Mouse (Mus musculus) central nervous system, embryonic 14 days (tissue): ENCODE data around the gene Edar. TPM values are rescaled to one million over a fixed set of nuclear protein-coding genes. Genes with fewer than 3 reads are reported as not detected.

Experiments used
- polyA plus RNA-seq: library from polyadenylated mRNA; depleted of rRNA; stranded (reverse); fragments of >200 nt; gene quantifications from 2 replicates; pipeline ENCODE4 v1.2.3, GENCODE M21; 2012; rRNA removed

The Edar gene
- 0.64 and 0.81 TPM in 2 replicates for polyA plus RNA-seq

DNA sequence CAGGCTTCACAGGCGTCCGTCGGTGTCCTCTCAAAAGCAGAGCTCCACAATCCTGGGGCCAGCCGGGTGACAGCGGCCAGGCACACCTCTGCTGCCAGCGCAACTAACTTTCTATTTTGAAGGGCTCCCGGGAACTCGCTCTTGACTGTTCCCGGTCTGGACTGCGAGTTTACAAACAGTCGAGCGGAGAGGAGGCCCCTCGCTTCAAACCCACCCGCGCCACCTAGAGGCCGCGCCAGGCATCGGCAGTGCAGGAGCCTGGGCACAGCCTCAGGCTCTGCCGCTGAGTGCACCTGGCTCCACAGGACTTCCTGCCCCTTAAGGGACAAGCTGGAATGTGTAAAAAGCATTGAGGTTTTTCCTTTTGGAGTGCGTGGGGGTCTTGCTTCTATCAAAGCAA lies at the start of gene Edar:
TSS of gene Edar (minus strand) at position 122 of the 400 bp plus-strand sequence.

DNA sequence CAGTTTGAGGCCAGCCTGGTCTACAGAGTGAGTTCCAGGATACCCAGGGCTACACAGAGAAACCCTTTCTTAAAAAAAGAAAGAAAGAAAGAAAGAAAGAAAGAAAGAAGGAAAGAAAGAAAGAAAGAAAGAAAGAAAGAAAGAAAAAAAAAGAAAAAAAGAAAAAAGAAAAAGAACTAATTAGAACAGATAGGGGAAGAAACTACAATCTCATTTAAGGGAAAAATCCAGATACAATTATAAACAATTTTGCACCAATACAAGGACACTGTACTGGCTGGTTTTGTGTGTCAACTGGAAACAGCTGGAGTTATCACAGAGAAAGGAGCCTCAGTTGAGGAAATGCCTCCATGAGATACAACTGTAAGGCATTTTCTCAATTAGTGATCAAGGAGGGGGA lies 42.7 kb upstream of the Edar start, which contains the start of gene Gm17542:
TSS of gene Gm17542 (minus strand) at position 101 of the 400 bp plus-strand sequence.

Other genes with a start within 250 kb of the Edar start
- gene Ranbp2, start 228.7 kb downstream of the Edar start, polyA plus RNA-seq: 13.5 and 14.4 TPM in 2 replicates
- 4.9 and 5.5 TPM in 2 replicates for gene Ccdc138, start 177.7 kb downstream of the Edar start, polyA plus RNA-seq
- gene Gm17542, start 42.6 kb upstream of the Edar start, polyA plus RNA-seq: not detected in 2 replicates
- 8.2 and 12.3 TPM in 2 replicates for gene Sh3rf3, start 137.7 kb upstream of the Edar start, polyA plus RNA-seq